Mouse (Mus musculus): Measurements from ENCODE around the gene Cyp2d9. TPM values are rescaled to one million over a fixed set of nuclear protein-coding genes. Genes with fewer than 3 reads are reported as not detected.
"Not testable (repeated sequence)": the region's sequence is repeated elsewhere in the genome, so short reads cannot be mapped to it uniquely, and the experiment has no call there.

Cyp2d9 gene
- polyA plus RNA-seq (2015; fragmentation: Nextera tagmentation; extraction: Ambion mirVana) = not detected in 2 replicates

GRCm38 (mm10) chr15:82433137-82433536 is at the start of gene Cyp2d9:
Cyp2d9 (plus strand) TSS chr15:82433437.
- ATAC-seq = no peak
- Histone ChIP-seq H3K4me3 (no peak within 1 kb of the TSS), H3K9ac (no peak within 1 kb of the TSS), H3K4me2 (no peak within 1 kb of the TSS), H3K36me3 (ENCODE audit: poor library complexity, severe bottlenecking) (no peaks in the 10 kb centered on the region), H3K4me1 (no peaks in the 10 kb centered on the region), H3K27me3 (no peaks in the 10 kb centered on the region), H3K27ac (no peak within 1 kb of the TSS), H3K9me3 (replicated peaks) (peaks cover 13% of the 10 kb centered on the region)

DNA sequence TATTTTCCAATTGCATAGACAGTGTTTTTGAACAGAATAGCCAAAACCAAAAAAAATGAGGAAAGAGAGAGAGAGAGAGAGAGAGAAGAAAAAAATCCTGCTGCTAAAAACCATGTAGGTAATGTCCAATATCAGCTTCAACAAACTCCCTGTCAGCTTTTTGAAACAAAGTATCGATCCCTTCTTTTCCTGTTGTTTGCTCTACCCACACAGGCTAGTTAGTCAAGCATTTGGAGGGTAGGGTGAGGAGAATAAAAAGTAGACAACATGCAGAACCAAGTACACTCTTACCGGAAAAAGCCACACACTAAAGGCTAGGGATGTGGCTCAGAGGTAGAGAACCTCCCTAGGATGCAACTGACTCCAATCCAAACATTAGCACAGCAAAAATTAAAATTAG is 47.5 kb upstream of the Cyp2d9 start:
- H3K36me3 ChIP-seq (ENCODE audit: poor library complexity, severe bottlenecking) = no peaks in the 10 kb centered on the region
- no peak overlapping the region for H3K9ac ChIP-seq
- no peak overlapping the region for H3K27ac ChIP-seq
- WGBS = 84% methylated on average over 2 of the region's 2 CpGs
- H3K9me3 ChIP-seq (replicated peaks) = no peaks in the 10 kb centered on the region
- no peak for ATAC-seq
- H3K4me2 ChIP-seq = no peak overlapping the region
- no peaks in the 10 kb centered on the region; the same call in 1 of the 2 replicates for H3K27me3 ChIP-seq
- no peak overlapping the region for H3K4me3 ChIP-seq
- H3K4me1 ChIP-seq = peaks cover 3% of the 10 kb centered on the region

DNA sequence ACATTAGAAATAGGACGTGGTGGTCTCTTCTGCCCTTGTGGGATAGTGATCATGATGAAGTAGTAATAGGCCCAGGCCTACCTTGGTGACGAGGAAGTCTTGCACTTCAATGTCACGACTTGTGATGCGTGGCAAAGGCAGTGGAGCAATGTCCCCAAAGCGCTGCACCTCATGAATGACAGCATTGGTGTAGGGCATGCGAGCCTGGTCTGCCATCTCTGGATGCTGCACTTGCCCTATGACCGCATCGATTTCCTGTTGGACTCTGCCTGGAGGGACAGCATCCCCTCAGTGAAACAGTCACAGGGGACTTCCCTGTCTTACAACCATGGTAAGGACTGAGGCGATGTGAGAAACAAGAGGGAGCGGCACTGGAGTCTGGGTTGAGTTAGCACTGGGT is 43.3 kb upstream of the Cyp2d9 start:
- H3K36me3 ChIP-seq (ENCODE audit: poor library complexity, severe bottlenecking); ATAC-seq; H3K4me1 ChIP-seq; H3K9ac ChIP-seq; H3K9me3 ChIP-seq (replicated peaks); H3K4me3 ChIP-seq; H3K27me3 ChIP-seq; H3K4me2 ChIP-seq; H3K27ac ChIP-seq: not testable (repeated sequence)
- 93% methylated on average over 10 of the region's 10 CpGs for WGBS

GRCm38 (mm10) chr15:82393922-82394321 is 39.3 kb upstream of the Cyp2d9 start, which contains the start of gene Cyp2d11:
Cyp2d11 (minus strand) TSS chr15:82394022.
- not testable (repeated sequence) for H3K4me2 ChIP-seq; H3K27me3 ChIP-seq; H3K9ac ChIP-seq; H3K4me1 ChIP-seq; H3K27ac ChIP-seq; ATAC-seq; H3K36me3 ChIP-seq (ENCODE audit: poor library complexity, severe bottlenecking); H3K4me3 ChIP-seq; H3K9me3 ChIP-seq (replicated peaks)
- WGBS = 86% methylated on average over 2 of the region's 2 CpGs

GRCm38 (mm10) chr15:82395955-82396354 is 37.3 kb upstream of the Cyp2d9 start:
- not testable (repeated sequence) for H3K9ac ChIP-seq; H3K4me1 ChIP-seq; ATAC-seq; H3K27me3 ChIP-seq; H3K4me2 ChIP-seq; H3K27ac ChIP-seq; H3K9me3 ChIP-seq (replicated peaks); H3K4me3 ChIP-seq; H3K36me3 ChIP-seq (ENCODE audit: poor library complexity, severe bottlenecking)
- WGBS = 83% methylated on average over 3 of the region's 3 CpGs

DNA sequence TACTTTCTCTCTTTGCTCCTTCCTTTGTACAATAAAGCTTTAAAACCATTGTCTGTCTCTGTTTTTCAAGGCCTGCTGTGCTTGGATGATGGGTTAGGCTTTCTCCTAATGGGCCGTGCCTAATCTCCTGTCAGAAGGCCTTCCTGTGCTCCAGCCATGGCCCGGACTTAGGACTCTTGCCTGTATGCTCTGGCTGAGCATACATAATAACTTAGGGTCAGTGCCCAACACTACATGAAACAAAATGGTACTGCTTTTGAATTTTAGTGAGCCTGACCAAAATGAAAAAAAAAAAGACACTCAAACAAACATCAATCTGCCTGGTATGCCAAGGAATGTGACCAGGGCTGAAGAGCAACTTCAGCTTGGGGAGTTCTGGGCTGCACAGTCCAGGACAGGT is 31.7 kb upstream of the Cyp2d9 start:
- Histone ChIP-seq H3K4me3 (no peak overlapping the region), H3K4me1 (no peaks in the 10 kb centered on the region), H3K9ac (no peak overlapping the region), H3K9me3 (replicated peaks) (no peaks in the 10 kb centered on the region), H3K36me3 (ENCODE audit: poor library complexity, severe bottlenecking) (no peaks in the 10 kb centered on the region), H3K27ac (no peak overlapping the region), H3K27me3 (no peaks in the 10 kb centered on the region), H3K4me2 (no peak overlapping the region)
- 53% methylated on average over 2 of the region's 2 CpGs for WGBS
- no peak for ATAC-seq

GRCm38 (mm10) chr15:82402106-82402505 is 31.1 kb upstream of the Cyp2d9 start:
- H3K9me3 ChIP-seq (replicated peaks) = no peaks in the 10 kb centered on the region
- H3K4me2 ChIP-seq = no peak overlapping the region
- no peaks in the 10 kb centered on the region for H3K4me1 ChIP-seq
- no peak for ATAC-seq
- no peak overlapping the region for H3K9ac ChIP-seq
- no peaks in the 10 kb centered on the region for H3K27me3 ChIP-seq
- no peaks in the 10 kb centered on the region for H3K36me3 ChIP-seq (ENCODE audit: poor library complexity, severe bottlenecking)
- no peak overlapping the region for H3K4me3 ChIP-seq
- H3K27ac ChIP-seq = no peak overlapping the region

DNA sequence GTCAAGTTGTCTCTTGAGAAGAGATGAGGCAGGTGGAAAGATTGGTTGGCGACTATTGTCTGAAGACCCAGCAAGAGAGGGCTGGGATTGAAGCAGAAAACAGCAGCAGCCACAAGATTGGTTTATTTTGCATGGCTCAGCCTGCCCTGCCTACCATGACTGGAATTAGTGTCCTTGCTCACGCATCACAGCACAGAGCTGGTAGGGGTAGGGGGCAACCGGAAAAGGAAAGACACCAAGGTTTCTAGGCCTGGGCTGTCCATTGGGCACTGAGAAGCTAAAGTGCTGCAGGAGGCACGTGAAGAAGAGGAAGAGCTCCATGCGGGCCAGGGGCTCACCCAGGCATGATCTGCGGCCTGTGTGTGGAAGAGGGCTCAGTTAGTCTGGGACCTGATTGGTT is 30.5 kb upstream of the Cyp2d9 start:
- Histone ChIP-seq H3K4me1 (no peaks in the 10 kb centered on the region), H3K27me3 (no peaks in the 10 kb centered on the region)
- no peak for ATAC-seq

GRCm38 (mm10) chr15:82403606-82404005 is 29.6 kb upstream of the Cyp2d9 start:
- H3K4me1 ChIP-seq = no peaks in the 10 kb centered on the region
- H3K4me2 ChIP-seq = no peak overlapping the region
- no peak for ATAC-seq
- 93% methylated on average over 9 of the region's 9 CpGs for WGBS
- no peaks in the 10 kb centered on the region for H3K27me3 ChIP-seq
- no peak overlapping the region for H3K27ac ChIP-seq
- H3K9ac ChIP-seq = no peak overlapping the region
- no peak overlapping the region for H3K4me3 ChIP-seq
- H3K9me3 ChIP-seq (replicated peaks) = no peaks in the 10 kb centered on the region
- H3K36me3 ChIP-seq (ENCODE audit: poor library complexity, severe bottlenecking) = no peaks in the 10 kb centered on the region

More for the DNA sequence above, 30.5 kb upstream of the Cyp2d9 start:
- H3K4me3 ChIP-seq = no peak overlapping the region
- H3K27ac ChIP-seq = no peak overlapping the region
- WGBS = 85% methylated on average over 6 of the region's 6 CpGs
- H3K36me3 ChIP-seq (ENCODE audit: poor library complexity, severe bottlenecking) = no peaks in the 10 kb centered on the region
- H3K4me2 ChIP-seq = no peak overlapping the region
- H3K9ac ChIP-seq = no peak overlapping the region
- H3K9me3 ChIP-seq (replicated peaks) = no peaks in the 10 kb centered on the region

DNA sequence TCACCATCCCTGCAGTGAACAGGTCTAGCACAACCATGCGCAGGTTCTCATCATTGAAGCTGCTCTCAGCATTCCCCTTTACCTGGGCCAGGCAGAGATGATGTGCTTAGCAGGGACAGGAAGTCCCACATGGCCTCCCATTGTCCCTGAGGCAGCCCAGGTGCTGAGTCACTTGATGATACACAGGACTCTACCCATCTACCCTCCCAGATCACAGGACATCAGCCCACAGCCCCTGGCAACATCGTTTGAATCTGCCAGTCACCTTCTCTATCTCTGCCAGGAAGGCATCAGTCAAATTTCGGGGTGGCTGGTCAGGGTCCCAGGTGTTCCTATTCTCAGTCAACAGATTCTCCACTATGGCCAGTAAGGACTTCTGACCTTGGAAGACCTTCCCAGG is 29.1 kb upstream of the Cyp2d9 start:
- 86% methylated on average over 3 of the region's 3 CpGs for WGBS
- Histone ChIP-seq H3K36me3 (ENCODE audit: poor library complexity, severe bottlenecking) (no peaks in the 10 kb centered on the region), H3K27me3 (no peaks in the 10 kb centered on the region), H3K4me2 (no peak overlapping the region), H3K4me3 (no peak overlapping the region), H3K4me1 (no peaks in the 10 kb centered on the region), H3K9me3 (replicated peaks) (no peaks in the 10 kb centered on the region), H3K27ac (no peak overlapping the region), H3K9ac (no peak overlapping the region)
- no peak for ATAC-seq

GRCm38 (mm10) chr15:82406981-82407380 is 26.3 kb upstream of the Cyp2d9 start, which contains the start of gene Cyp2d10:
Cyp2d10 (minus strand) TSS chr15:82407195.
- WGBS = 93% methylated on average over 6 of the region's 6 CpGs
- H3K27ac ChIP-seq = no peak within 1 kb of the TSS
- no peak within 1 kb of the TSS for H3K4me3 ChIP-seq
- H3K4me1 ChIP-seq = no peaks in the 10 kb centered on the region
- H3K4me2 ChIP-seq = no peak within 1 kb of the TSS
- no peaks in the 10 kb centered on the region for H3K27me3 ChIP-seq
- H3K9ac ChIP-seq = no peak within 1 kb of the TSS
- H3K9me3 ChIP-seq (replicated peaks) = no peaks in the 10 kb centered on the region
- H3K36me3 ChIP-seq (ENCODE audit: poor library complexity, severe bottlenecking) = no peaks in the 10 kb centered on the region
- no peak for ATAC-seq

GRCm38 (mm10) chr15:82407536-82407935 is 25.7 kb upstream of the Cyp2d9 start:
- ATAC-seq = no peak
- H3K4me2 ChIP-seq = no peak overlapping the region
- no peaks in the 10 kb centered on the region for H3K9me3 ChIP-seq (replicated peaks)
- no peak overlapping the region for H3K27ac ChIP-seq
- no peaks in the 10 kb centered on the region for H3K27me3 ChIP-seq
- H3K36me3 ChIP-seq (ENCODE audit: poor library complexity, severe bottlenecking) = no peaks in the 10 kb centered on the region
- no peak overlapping the region for H3K9ac ChIP-seq
- H3K4me1 ChIP-seq = no peaks in the 10 kb centered on the region
- H3K4me3 ChIP-seq = no peak overlapping the region
- 80% methylated on average over 4 of the region's 4 CpGs for WGBS

Data from forebrain, embryonic 13.5 days (tissue).